Mouse (Mus musculus): ENCODE measurements around the gene Sgsh.

DNA sequence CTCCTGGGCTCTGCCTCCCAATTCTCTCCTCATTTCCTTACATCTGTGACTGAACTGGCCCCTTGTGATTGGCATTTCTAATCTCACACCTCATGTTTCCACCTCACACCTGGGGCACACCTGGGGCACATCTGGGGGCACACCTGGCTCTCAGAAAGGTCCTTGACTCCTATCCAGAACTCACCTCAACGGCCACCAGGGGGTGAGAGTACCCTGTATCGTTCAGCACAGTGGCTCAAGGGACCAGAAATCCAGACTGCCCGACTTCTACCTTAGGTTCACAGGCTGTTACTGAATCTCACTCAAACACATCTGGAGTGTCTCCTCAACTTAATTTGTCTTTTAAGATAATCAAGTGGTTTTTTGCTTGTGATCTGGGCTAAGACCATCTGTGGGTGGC, 23.4 kb downstream of the Sgsh start:
- TF ChIP-seq MYOD1 (IDR thresholded peaks at IDR 0.05; ENCODE audit: control insufficient read depth in 1 of 3, insufficient read length in 2 of 3, low read depth in 2 of 3) (no peak), POLR2A (IDR thresholded peaks at IDR 0.05; ENCODE audit: insufficient read length, low read depth) (no peak)

Measured in myocyte (in vitro differentiated cells).